Comparison of ENCODE assay signal across 8 mouse cellular contexts in the genomic region with DNA sequence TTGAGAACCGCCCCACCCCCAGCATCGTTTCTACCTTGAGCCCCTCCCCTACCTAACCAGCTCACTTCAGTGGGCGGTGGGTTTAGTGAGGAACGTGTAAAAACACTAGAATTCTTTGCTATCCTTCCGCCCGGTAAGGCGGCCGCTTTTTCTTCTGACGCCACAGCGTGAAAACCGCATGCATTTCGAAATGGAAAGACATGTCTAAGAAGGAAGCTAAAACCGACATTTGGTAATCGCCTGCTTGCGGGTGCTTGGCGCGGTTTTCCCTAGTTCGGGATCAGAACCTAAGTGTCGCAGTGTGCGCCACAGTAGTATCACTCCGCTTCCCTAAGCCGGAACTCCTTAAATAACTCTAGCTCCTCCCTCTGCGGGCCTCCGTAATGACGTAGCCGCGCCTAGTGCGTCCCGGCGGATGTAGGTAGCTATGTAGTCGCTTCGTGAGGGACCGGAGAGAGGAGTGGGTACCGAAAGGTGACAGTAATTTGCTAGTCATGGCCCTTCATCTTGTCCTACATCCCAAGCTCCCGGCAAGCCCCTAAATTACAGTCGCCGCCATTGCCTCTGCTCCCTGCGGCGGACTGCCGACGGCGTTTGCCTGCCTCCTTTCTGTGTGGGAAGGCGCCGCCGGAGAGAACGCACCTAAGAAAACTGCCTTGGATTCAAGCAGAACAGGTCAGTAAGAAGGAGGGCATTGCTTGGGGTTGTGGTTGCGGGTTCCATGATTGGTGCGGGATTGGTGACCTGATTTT. TPM values are rescaled to one million over a fixed set of nuclear protein-coding genes. Genes with fewer than 3 reads are reported as not detected.
A peak's percentile ranks its signal among the peaks of the same experiment; 100 is the strongest.
DNase-seq lines count a peak whose midpoint lies in the region; ATAC-seq lines count a peak whose summit lies in the region.

TSS of gene Armcx5 (plus strand) at position 430 of the 752 bp plus-strand sequence.
TSS of gene Gprasp1 (plus strand) at position 430 of the 752 bp plus-strand sequence.

- intact Hi-C loops in gastrocnemius, postnatal 14 days (cut with DNase I; ENCODE audit: low total_unique reads), result no loop called here
- intact Hi-C loops in left cerebral cortex, postnatal 10 days (cut with DNase I), result no loop called here

- peak; percentile 98 for ATAC-seq in inflammation-experienced regulatory T-cells, adult 6 months
- peak; percentile 100 for ATAC-seq in megakaryocyte-erythroid progenitor cell, adult 5-6 weeks (replicated peaks; ENCODE audit: low FRiP score, low TSS enrichment, poor library complexity, severe bottlenecking)

- DNase-seq in adrenal gland, adult (ENCODE audit: inconsistent age in 2 of 2, low spot score in 1 of 2), result peak; percentile 89 to 96
- DNase-seq in embryo, embryonic 10.5 days (ENCODE audit: low spot score), result peak; percentile 91
- peak; percentile 83 for DNase-seq in gastrocnemius, postnatal 14 days
- DNase-seq in left cerebral cortex, postnatal 10 days (ENCODE audit: extremely low spot score in 1 of 2, low spot score in 2 of 2), result peak; percentile 88 to 89
- DNase-seq in right cerebral cortex, postnatal 25 days, result peak; percentile 84
- DNase-seq in urinary bladder, postnatal 4 days (ENCODE audit: low spot score in 2 of 2), result peak; percentile 75 to 80

RNA-seq across cellular contexts. Expression of gene Armcx5, which starts in this region (rescaled TPM):
- 1 to 10 TPM; 3.5 to 3.9 TPM for total RNA-seq in gastrocnemius, postnatal 14 days (2021)
- 10 to 100 TPM in 2 of 3 experiments, 1 to 10 TPM in 1; 9.6 to 19.9 (median 15.4) TPM for polyA plus RNA-seq in inflammation-experienced regulatory T-cells, adult 6 months (2017; shearing (Covaris generic))
- 10 to 100 TPM; 31.5 to 33.7 TPM for total RNA-seq in left cerebral cortex, postnatal 10 days (2021)
- total RNA-seq in megakaryocyte-erythroid progenitor cell, adult 5-6 weeks (2014; fragmentation: Nextera tagmentation), result 6.1 and 6.7 TPM in 2 replicates
- total RNA-seq in megakaryocyte-erythroid progenitor cell, adult 5-6 weeks (2017), result 2.0 and 4.6 TPM in 2 replicates

RNA-seq across cellular contexts. Expression of gene Gprasp1, which starts in this region (rescaled TPM):
- total RNA-seq in gastrocnemius, postnatal 14 days (2021), result 10 to 100 TPM; 14.6 to 17.4 TPM
- polyA plus RNA-seq in inflammation-experienced regulatory T-cells, adult 6 months (2017; shearing (Covaris generic)), result 10 to 100 TPM; 14.9 to 21.5 (median 20.9) TPM
- total RNA-seq in left cerebral cortex, postnatal 10 days (2021), result 100 to 1,000 TPM; 352 to 384 TPM
- total RNA-seq in megakaryocyte-erythroid progenitor cell, adult 5-6 weeks (2014; fragmentation: Nextera tagmentation), result 12.3 and 17.8 TPM in 2 replicates
- 18.0 and 34.3 TPM in 2 replicates for total RNA-seq in megakaryocyte-erythroid progenitor cell, adult 5-6 weeks (2017)

Comparison
In these comparisons a context has a peak if more than half of its experiments do, and no peak if none do; other contexts are left out.
1. Peak in every context shown above with its lines: DNase-seq and ATAC-seq.
2. RNA of gene Armcx5 (total RNA-seq): 31.5 to 33.7 TPM in left cerebral cortex, postnatal 10 days; 2.0 to 6.7 TPM in megakaryocyte-erythroid progenitor cell, adult 5-6 weeks and 3.5 to 3.9 TPM in gastrocnemius, postnatal 14 days; every median in the first group is over 4 times any median in the second.
3. RNA of gene Gprasp1 (total RNA-seq): 352 to 384 TPM in left cerebral cortex, postnatal 10 days; 12.3 to 34.3 TPM in megakaryocyte-erythroid progenitor cell, adult 5-6 weeks and 14.6 to 17.4 TPM in gastrocnemius, postnatal 14 days; every median in the first group is over 4 times any median in the second.